Mouse (Mus musculus): Measurements from ENCODE around the gene Plin4.

The Plin4 gene

GRCm38 (mm10) chr17:56057381-56058120 is 52.1 kb downstream of the Plin4 start:
- no peak for DNase-seq (ENCODE audit: low read depth)

- no peak for DNase-seq (ENCODE audit: low read depth)
Measured at GRCm38 (mm10) chr17:56055945-56056678, 53.5 kb downstream of the Plin4 start.

DNA sequence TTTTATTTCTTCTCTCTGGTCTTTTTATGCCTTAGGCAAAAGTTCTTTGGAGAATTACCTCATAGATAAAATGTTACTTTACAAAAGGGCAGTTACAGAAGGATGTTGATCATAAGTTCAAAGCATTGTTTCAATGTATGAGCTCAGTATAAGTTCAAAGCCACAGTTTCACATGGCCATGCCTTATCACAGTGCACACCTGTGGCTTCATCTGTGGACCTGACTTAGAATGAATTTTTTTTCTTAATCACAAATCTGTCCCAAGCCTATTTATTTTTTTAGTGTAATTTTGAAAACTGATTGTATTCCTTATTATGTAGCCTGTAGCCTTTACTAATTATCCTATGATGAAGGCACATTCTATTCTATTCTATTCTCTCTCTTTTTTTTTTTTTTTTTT is 54.7 kb downstream of the Plin4 start:
- DNase-seq (ENCODE audit: low read depth) = no peak

DNA sequence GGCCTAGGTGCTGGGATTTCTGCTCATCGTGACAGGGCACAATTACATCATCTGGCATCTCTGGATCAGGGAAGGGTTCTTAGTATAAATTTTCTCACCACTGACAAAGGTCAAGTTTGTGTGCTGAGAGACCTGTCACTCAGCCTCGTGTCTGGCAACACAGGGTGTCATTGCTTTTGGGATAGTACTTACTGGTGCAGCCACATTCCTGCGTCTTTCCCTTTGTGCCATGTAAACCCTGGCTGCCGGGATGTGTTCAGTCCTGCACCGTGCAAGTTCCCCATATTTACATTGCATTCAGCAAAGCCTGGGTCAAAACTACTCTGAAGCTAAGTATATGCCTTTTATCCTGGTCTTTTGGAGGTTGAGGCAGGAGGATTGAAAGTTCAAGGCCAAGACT is 58.2 kb downstream of the Plin4 start:
- no peak for DNase-seq (ENCODE audit: low read depth)

Data from c-Kit-positive CD71-positive TER-119-negative erythroid progenitor cells, embryonic 14.5 days (primary cell).